Mouse (Mus musculus): ENCODE measurements around the gene Gm28360.
"Not testable (repeated sequence)": the region's sequence is repeated elsewhere in the genome, so short reads cannot be mapped to it uniquely, and the experiment has no call there.

Gm28360 gene

GRCm38 (mm10) chr1:117829781-117830180, at the start of gene Gm28360:
Gm28360 (plus strand) TSS chr1:117830081.
- DNase-seq (ENCODE audit: low read depth, low spot score), result not testable (repeated sequence)

- DNase-seq (ENCODE audit: low read depth, low spot score), result not testable (repeated sequence)
Observed at GRCm38 (mm10) chr1:117780833-117781232, 49.0 kb upstream of the Gm28360 start, which contains the start of gene B020011L13Rik. B020011L13Rik (plus strand) TSS chr1:117781133.

- DNase-seq (ENCODE audit: low read depth, low spot score), result not testable (repeated sequence)
Observed at GRCm38 (mm10) chr1:117816271-117816670, 13.6 kb upstream of the Gm28360 start.

- not testable (repeated sequence) for DNase-seq (ENCODE audit: low read depth, low spot score)
Observed at GRCm38 (mm10) chr1:117851718-117852117, 21.8 kb downstream of the Gm28360 start.

Measured in 3T3-L1 (cell line).